ENCODE assay signal across 16 mouse cellular contexts in the genomic region with DNA sequence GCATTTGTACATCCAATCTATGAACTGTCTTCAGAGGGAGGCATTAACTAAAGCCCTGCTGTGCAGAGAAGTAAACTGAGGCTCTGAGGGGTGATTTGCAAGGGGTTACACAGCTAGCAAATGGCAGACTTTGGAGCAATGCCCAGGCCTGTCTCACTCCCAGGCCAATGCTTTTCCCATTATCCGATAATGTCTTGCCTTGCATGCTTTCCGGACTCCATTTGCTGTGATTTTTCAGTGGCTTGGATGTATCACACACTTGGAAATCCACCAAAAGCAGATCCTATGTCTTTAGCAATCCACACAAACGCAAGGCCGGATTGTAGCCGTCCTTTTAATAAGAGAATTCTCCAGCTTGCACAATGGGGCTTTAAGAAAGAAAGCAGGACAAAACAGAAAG.
"Had no signal": no experiment of that assay in that cellular context is flagged by ENCODE, and none has a peak within 500 bp of the region (broad histone marks: within the 10 kb centered on the region; RNA-seq: fewer than 3 reads in every experiment).

No protein-coding gene starts in this region.

- H3K4me1 ChIP-seq: limb, embryonic 12.5 days; midbrain, embryonic 10.5 days; neural tube, embryonic 12.5 days had no signal

- H3K4me3 ChIP-seq: limb, embryonic 12.5 days; midbrain, embryonic 10.5 days; myocyte; neural tube, embryonic 12.5 days had no signal

- H3K9ac ChIP-seq: limb, embryonic 12.5 days; liver, embryonic 14.5 days; neural tube, embryonic 12.5 days had no signal

- H3K36me3 ChIP-seq: limb, embryonic 12.5 days; midbrain, embryonic 10.5 days; neural tube, embryonic 12.5 days had no signal

- H3K27ac ChIP-seq: limb, embryonic 12.5 days; liver, embryonic 14.5 days; midbrain, embryonic 10.5 days; neural tube, embryonic 12.5 days had no signal

- H3K27me3 ChIP-seq: limb, embryonic 12.5 days; neural tube, embryonic 12.5 days had no signal

- DNase-seq: kidney, adult 8-10 months; kidney, postnatal 25 days; layer of hippocampus, postnatal 36 days; lung, adult 18-20 months; lung, postnatal 14 days; midbrain, embryonic 14.5 days; retina, postnatal 1 day; right cerebral cortex, postnatal 4 days; spleen, adult 18-20 months; thymus, adult 18-20 months; thymus, postnatal 14 days had no signal

- H3K4me2 ChIP-seq: limb, embryonic 12.5 days; neural tube, embryonic 12.5 days had no signal

- H3K9me3 ChIP-seq: limb, embryonic 12.5 days; midbrain, embryonic 10.5 days; neural tube, embryonic 12.5 days had no signal
